Mouse (Mus musculus) midbrain, embryonic 14.5 days (tissue): Measurements from ENCODE around the gene Ankfy1. TPM values are rescaled to one million over a fixed set of nuclear protein-coding genes. Genes with fewer than 3 reads are reported as not detected.
"Not testable (repeated sequence)": the region's sequence is repeated elsewhere in the genome, so short reads cannot be mapped to it uniquely, and the experiment has no call there.

ENCODE experiments used
- ATAC-seq: fragments of 200-750 bp; cut with Nextera tagmentation; 2 replicates; pipeline ENCODE4 v1.8.0; 2017; ENCODE audit warnings: moderate number of reproducible peaks, moderate library complexity; ENCODE audit not compliant: low FRiP score, low TSS enrichment
- DNase-seq: peaks from one replicate; pipeline ENCODE4 v3.0.0-alpha.2; 2015
- H3K27ac ChIP-seq: fragments of 300-500 bp; sonication (generic); replicated peaks from 2 replicates; pipeline ENCODE4 v1.5.1; 2014; ENCODE audit warnings: mild to moderate bottlenecking, low read depth, low read length, moderate library complexity
- H3K27me3 ChIP-seq: fragments of 300-500 bp; sonication (generic); 2 replicates; pipeline ENCODE4 v1.6.1; 2014; ENCODE audit warnings: low read length, control low read depth, mixed read lengths; ENCODE audit not compliant: control insufficient read depth, insufficient read depth
- H3K36me3 ChIP-seq: fragments of 300-500 bp; sonication (generic); 2 replicates; pipeline ENCODE4 v1.6.1; 2014; ENCODE audit warnings: low read length, control low read depth; ENCODE audit not compliant: control insufficient read depth, insufficient read depth
- H3K4me1 ChIP-seq: fragments of 300-500 bp; sonication (generic); 2 replicates; pipeline ENCODE4 v1.6.1; 2014; ENCODE audit warnings: mild to moderate bottlenecking, antibody characterized with exemption, low read length, control low read depth; ENCODE audit not compliant: control insufficient read depth, insufficient read depth
- H3K4me2 ChIP-seq: fragments of 300-500 bp; sonication (generic); 2 replicates; pipeline ENCODE4 v1.6.1; 2014; ENCODE audit warnings: mild to moderate bottlenecking, low read length, moderate library complexity
- H3K4me3 ChIP-seq: fragments of 300-500 bp; sonication (generic); replicated peaks from 2 replicates; pipeline ENCODE4 v1.5.1; 2014; ENCODE audit warnings: low read depth, low read length
- H3K9ac ChIP-seq: fragments of 300-500 bp; sonication (generic); replicated peaks from 2 replicates; pipeline ENCODE4 v1.6.1; 2014; ENCODE audit warnings: mild to moderate bottlenecking, low read length, moderate library complexity
- H3K9me3 ChIP-seq: fragments of 300-500 bp; sonication (generic); 2 replicates; pipeline ENCODE4 v1.6.1; 2016; ENCODE audit warnings: low read length, control low read depth, mixed read lengths; ENCODE audit not compliant: control insufficient read depth
- WGBS: fragments of 180-500 bp; shearing (Covaris S2); extraction: QIAGEN DNeasy Blood & Tissue Kit; methylation state at CpG from one replicate; pipeline ENCODE4 v1.1.7; 2014; 5-methylcytosine and 5-hydroxymethylcytosine counted together
- polyA plus RNA-seq: library from polyadenylated mRNA; unstranded; fragments of >200 nt; fragmentation: Nextera tagmentation; extraction: Ambion mirVana; gene quantifications from 2 replicates; pipeline ENCODE4 v1.2.1, GENCODE M21; 2014

Ankfy1 gene
- polyA plus RNA-seq, 1 experiment from 2014 or later = 40.0 TPM

GRCm38 (mm10) chr11:72733736-72734135 is 43.9 kb downstream of the Ankfy1 start:
- 93% methylated on average over 3 of the region's 3 CpGs for WGBS
- H3K4me3 ChIP-seq = no peak overlapping the region
- H3K27ac ChIP-seq = no peak overlapping the region
- no peaks in the 10 kb centered on the region for H3K27me3 ChIP-seq
- ATAC-seq (no peak), DNase-seq (no peak)
- no peaks in the 10 kb centered on the region for H3K9me3 ChIP-seq
- no peaks in the 10 kb centered on the region for H3K4me1 ChIP-seq
- H3K36me3 ChIP-seq = peaks cover 70% of the 10 kb centered on the region
- H3K4me2 ChIP-seq = no peak overlapping the region
- no peak overlapping the region for H3K9ac ChIP-seq

- 87% methylated on average over 4 of the region's 4 CpGs for WGBS
- Histone ChIP-seq H3K36me3 (peaks cover 70% of the 10 kb centered on the region), H3K9me3 (no peaks in the 10 kb centered on the region), H3K4me3 (no peak overlapping the region), H3K4me1 (no peaks in the 10 kb centered on the region), H3K27ac (no peak overlapping the region), H3K27me3 (no peaks in the 10 kb centered on the region), H3K9ac (no peak overlapping the region), H3K4me2 (no peak overlapping the region)
- DNase-seq (peak; percentile 4), ATAC-seq (no peak)
Observed at GRCm38 (mm10) chr11:72734840-72735518, 45.2 kb downstream of the Ankfy1 start.

GRCm38 (mm10) chr11:72735519-72735860 is 45.7 kb downstream of the Ankfy1 start:
- no peak overlapping the region for H3K27ac ChIP-seq
- no peak overlapping the region for H3K4me2 ChIP-seq
- DNase-seq (no peak), ATAC-seq (no peak)
- H3K36me3 ChIP-seq = peaks cover 70% of the 10 kb centered on the region
- WGBS = 78% methylated on average over 2 of the region's 2 CpGs
- no peaks in the 10 kb centered on the region for H3K27me3 ChIP-seq
- H3K4me3 ChIP-seq = no peak overlapping the region
- H3K9ac ChIP-seq = no peak overlapping the region
- no peaks in the 10 kb centered on the region for H3K4me1 ChIP-seq
- no peaks in the 10 kb centered on the region for H3K9me3 ChIP-seq

GRCm38 (mm10) chr11:72736320-72736719 is 46.5 kb downstream of the Ankfy1 start:
- Histone ChIP-seq H3K36me3 (peaks cover 70% of the 10 kb centered on the region), H3K4me1 (no peaks in the 10 kb centered on the region), H3K9me3 (no peaks in the 10 kb centered on the region), H3K9ac (no peak overlapping the region), H3K27ac (no peak overlapping the region), H3K4me2 (no peak overlapping the region), H3K27me3 (no peaks in the 10 kb centered on the region), H3K4me3 (no peak overlapping the region)
- ATAC-seq (no peak), DNase-seq (no peak)
- WGBS = 69% methylated on average over 1 of the region's 1 CpGs

GRCm38 (mm10) chr11:72737517-72737916 is 47.7 kb downstream of the Ankfy1 start:
- peak; percentile 37 for DNase-seq
- not testable (repeated sequence) for H3K27ac ChIP-seq, H3K9me3 ChIP-seq, H3K4me3 ChIP-seq, ATAC-seq, H3K4me1 ChIP-seq, H3K4me2 ChIP-seq, H3K9ac ChIP-seq, H3K27me3 ChIP-seq
- H3K36me3 ChIP-seq = peaks cover 62% of the 10 kb centered on the region
- 95% methylated on average over 5 of the region's 5 CpGs for WGBS

GRCm38 (mm10) chr11:72739048-72739447 is 49.2 kb downstream of the Ankfy1 start:
- Histone ChIP-seq H3K27ac (no peak overlapping the region), H3K36me3 (peaks cover 61% of the 10 kb centered on the region), H3K4me1 (no peaks in the 10 kb centered on the region), H3K4me2 (no peak overlapping the region), H3K9ac (no peak overlapping the region), H3K27me3 (no peaks in the 10 kb centered on the region), H3K4me3 (no peak overlapping the region), H3K9me3 (no peaks in the 10 kb centered on the region)
- ATAC-seq (no peak), DNase-seq (no peak)
- 86% methylated on average over 1 of the region's 1 CpGs for WGBS

- no peaks in the 10 kb centered on the region for H3K9me3 ChIP-seq
- H3K27me3 ChIP-seq = no peaks in the 10 kb centered on the region
- no peaks in the 10 kb centered on the region for H3K4me1 ChIP-seq
- H3K36me3 ChIP-seq = peaks cover 97% of the 10 kb centered on the region
- DNase-seq = no peak
- no peak overlapping the region for H3K4me2 ChIP-seq
- H3K4me3 ChIP-seq = no peak overlapping the region
- H3K27ac ChIP-seq = no peak overlapping the region
- no peak overlapping the region for H3K9ac ChIP-seq
- WGBS = 57% methylated on average over 2 of the region's 2 CpGs
- ATAC-seq = no peak
Observed at GRCm38 (mm10) chr11:72751956-72752355, 62.1 kb downstream of the Ankfy1 start.

- Histone ChIP-seq H3K9me3 (no peaks in the 10 kb centered on the region), H3K27ac (no peak overlapping the region), H3K36me3 (peaks cover 95% of the 10 kb centered on the region), H3K4me1 (no peaks in the 10 kb centered on the region), H3K9ac (no peak overlapping the region), H3K27me3 (no peaks in the 10 kb centered on the region), H3K4me3 (no peak overlapping the region), H3K4me2 (no peak overlapping the region)
- ATAC-seq = no peak
- DNase-seq = no peak
- 96% methylated on average over 5 of the region's 5 CpGs for WGBS
Observed at GRCm38 (mm10) chr11:72758316-72758715, 68.5 kb downstream of the Ankfy1 start.

GRCm38 (mm10) chr11:72759581-72759980 is 69.8 kb downstream of the Ankfy1 start:
- no peak for DNase-seq
- no peak for ATAC-seq
- Histone ChIP-seq H3K9ac (no peak overlapping the region), H3K4me2 (no peak overlapping the region), H3K27me3 (no peaks in the 10 kb centered on the region), H3K36me3 (peaks cover 92% of the 10 kb centered on the region), H3K27ac (no peak overlapping the region), H3K4me1 (no peaks in the 10 kb centered on the region), H3K9me3 (no peaks in the 10 kb centered on the region), H3K4me3 (no peak overlapping the region)
- WGBS = 91% methylated on average over 6 of the region's 6 CpGs
